Mouse (Mus musculus) left cerebral cortex, adult 2 months (tissue): ENCODE data around the gene Tubgcp3. TPM values are rescaled to one million over a fixed set of nuclear protein-coding genes. Genes with fewer than 3 reads are reported as not detected.

Source experiments
- DNase-seq, 2 experiments: peaks; one replicate each; pipeline ENCODE4 v3.0.0; 2021 to 2022; ENCODE audit warnings: low spot score in 2 of 2, mixed read lengths in 1 of 2; ENCODE audit errors: extremely low spot score in 1 of 2
- H3K27ac ChIP-seq: fragments of 200-600 bp; 2 replicates; pipeline ENCODE4 v1.8.1; 2022
- H3K4me3 ChIP-seq: fragments of 200-600 bp; 2 replicates; pipeline ENCODE4 v1.8.1; 2022
- CTCF ChIP-seq: fragments of 200-600 bp; IDR thresholded peaks from 2 replicates; pipeline ENCODE4 v1.8.1; 2022; ENCODE audit warnings: antibody characterized with exemption, mild to moderate bottlenecking, moderate library complexity
- intact Hi-C: fragments of 180-260 bp; cut with DNase I; formaldehyde crosslinking; loops from one replicate; pipeline ENCODE4 v1.15.1; 2025
- microRNA-seq, 2 experiments: library from miRNA; unstranded; fragments of <30 nt; microRNA quantifications; one replicate each; pipeline ENCODE4 v1.2.0; 2021
- total RNA-seq, 2 experiments: library from RNA; stranded (reverse); gene quantifications; 2 replicates each; pipeline ENCODE4 v1.2.3; 2021

The Tubgcp3 gene
- total RNA-seq, 2 experiments from 2014 or later, result 35.3 to 36.1 TPM

DNA sequence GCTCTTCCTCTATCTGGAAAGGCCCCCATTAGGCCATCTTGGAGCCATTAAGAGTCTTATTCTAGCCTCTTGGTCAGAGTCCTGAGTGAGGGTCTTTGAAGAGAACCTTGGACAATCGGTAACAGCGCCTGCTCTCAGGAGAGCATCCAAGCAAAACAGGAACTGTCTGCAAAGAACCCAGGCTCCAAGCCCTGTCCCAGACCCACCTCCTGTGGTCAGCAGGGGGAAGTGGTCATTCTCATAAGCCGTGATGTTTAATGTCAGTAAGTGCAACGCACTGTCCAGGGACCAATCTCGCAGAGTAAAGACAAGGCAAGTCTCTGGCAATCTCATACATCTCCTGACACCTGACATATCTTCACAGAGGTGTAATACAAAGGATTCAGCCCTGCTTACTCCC, 96.0 kb downstream of the Tubgcp3 start:
- H3K27ac ChIP-seq, result no peak overlapping the region
- H3K4me3 ChIP-seq, result no peak overlapping the region
- intact Hi-C loops, result no loop called here
- no peak for DNase-seq
- TF ChIP-seq CTCF, result no peak

DNA sequence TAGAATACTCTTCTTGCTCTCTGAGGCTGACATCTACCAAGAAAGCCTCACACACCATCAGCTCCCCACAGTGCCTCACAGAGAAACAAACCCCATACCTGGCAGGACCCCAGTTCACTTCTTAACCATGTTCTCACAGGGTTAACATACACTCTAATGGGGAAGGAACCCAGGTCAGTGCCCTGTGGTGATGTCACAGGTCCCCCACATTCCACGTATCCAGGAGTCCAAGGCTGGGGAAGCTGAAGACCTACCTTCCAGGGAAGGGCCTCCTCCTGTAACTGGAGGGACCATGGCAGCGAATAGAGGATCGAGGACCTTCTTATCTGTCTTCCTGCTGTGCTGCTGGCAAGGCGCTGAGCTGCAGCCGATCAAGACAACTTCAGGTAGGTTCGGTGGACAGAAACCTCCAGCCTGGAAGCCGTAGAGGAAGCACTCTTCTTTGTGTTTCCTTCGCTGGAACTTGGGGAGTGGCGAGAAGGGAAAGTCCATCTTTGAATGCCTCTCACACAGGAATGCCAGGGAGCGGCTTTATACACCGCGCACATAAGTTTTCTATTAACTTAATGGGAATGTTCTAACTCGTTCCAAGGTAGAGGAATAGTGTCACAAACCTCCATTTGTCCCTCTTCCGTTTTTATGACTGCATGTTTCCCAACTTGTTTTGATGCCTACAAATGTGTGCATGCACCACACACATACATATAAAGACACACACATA, 99.1 kb downstream of the Tubgcp3 start, which contains the start of gene Spaca7:
Spaca7 (plus strand) TSS at position 216 of the 721 bp plus-strand sequence.
- Histone ChIP-seq H3K27ac (no peak within 1 kb of the TSS), H3K4me3 (no peak within 1 kb of the TSS)
- no peak for DNase-seq
- TF ChIP-seq CTCF, result no peak
- intact Hi-C loops, result no loop called here

DNA sequence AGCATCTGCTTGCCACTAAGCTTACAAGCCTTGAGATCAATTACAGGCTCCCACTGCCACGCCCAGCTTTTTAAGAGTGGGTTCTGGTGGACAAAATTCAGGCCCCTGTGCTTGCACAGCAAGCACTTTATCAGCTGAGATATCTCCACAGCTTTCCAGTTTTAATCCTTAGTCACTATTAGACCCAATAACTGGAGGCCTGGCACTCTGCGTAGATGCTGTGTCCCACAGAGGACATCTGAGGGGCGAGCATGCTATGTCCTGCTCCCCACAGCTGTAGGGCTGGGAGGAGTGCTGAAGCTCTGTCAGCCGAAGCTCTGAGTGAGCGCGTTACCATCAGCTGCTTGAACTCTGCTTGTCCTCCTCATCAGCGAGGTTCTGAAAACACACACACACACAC, 105.5 kb downstream of the Tubgcp3 start:
- Histone ChIP-seq H3K4me3 (no peak overlapping the region), H3K27ac (no peak overlapping the region)
- DNase-seq, result no peak
- TF ChIP-seq CTCF, result no peak
- intact Hi-C loops, result no loop called here

DNA sequence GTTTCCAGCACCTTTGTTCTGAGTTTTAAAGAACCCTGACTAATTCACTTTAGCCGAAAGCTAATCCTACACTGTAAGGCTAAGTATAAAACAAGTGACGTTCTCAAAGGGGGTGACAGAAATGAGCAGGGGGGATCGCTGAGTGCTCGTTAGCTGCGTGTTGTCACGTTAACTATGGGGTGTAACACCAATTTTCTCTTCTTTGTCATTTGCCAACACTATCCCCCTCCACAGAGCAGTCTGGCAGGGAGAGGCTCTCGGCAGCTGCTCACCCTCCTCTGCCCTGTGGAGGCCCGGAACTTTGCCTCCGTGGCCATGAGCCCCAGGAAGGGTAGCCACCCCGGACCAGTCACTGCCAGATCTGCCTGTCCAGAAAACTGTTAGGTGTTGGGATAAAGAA, 106.6 kb downstream of the Tubgcp3 start:
- DNase-seq, result no peak
- intact Hi-C loops, result no loop called here
- Histone ChIP-seq H3K27ac (no peak overlapping the region), H3K4me3 (no peak overlapping the region)
- no peak for TF ChIP-seq CTCF

DNA sequence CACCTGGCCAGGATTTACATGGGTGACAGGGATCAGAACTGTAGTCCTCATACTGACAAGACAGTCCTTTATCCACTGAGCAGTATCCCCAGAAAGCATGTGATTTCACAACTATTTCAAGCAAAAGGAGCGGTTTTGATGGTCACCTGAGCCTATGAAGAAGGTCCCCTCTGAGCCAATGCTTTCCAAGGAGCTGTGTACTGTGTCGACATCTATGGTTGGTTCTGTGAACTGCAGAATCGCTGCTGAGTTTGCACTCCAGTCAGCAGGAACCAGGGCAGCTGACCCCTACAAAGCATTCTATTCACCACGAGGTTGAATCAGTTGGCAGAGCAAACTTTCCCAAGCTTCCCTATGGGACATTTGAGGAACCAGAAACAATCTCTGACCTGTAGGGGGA, 107.7 kb downstream of the Tubgcp3 start:
- intact Hi-C loops, result loop anchor here (1.0 to 5.0 kb wide), 3 partner anchors 172 to 607 kb away; no protein-coding TSS in a partner anchor
- Histone ChIP-seq H3K27ac (no peak overlapping the region), H3K4me3 (no peak overlapping the region)
- peak; percentile 47 to 51 for DNase-seq
- peak; percentile 95 for TF ChIP-seq CTCF

Small RNA genes within 50 kb of the gene (microRNA-seq; reads per million reads assigned to microRNA genes)
- 0 reads per million in 2 experiments for gene Gm26483

Other genes with a start within 250 kb of the Tubgcp3 start
- not detected for gene Spaca7, start 99.2 kb downstream of the Tubgcp3 start, total RNA-seq
- gene Atp11a, start 84.8 kb upstream of the Tubgcp3 start, total RNA-seq, result 10 to 100 TPM; 47.5 to 55.7 TPM
- gene Mcf2l, start 201.6 kb upstream of the Tubgcp3 start, total RNA-seq, result 100 to 1,000 TPM; 235 to 280 TPM